Comparison of ENCODE assay signal across 19 mouse cellular contexts in the genomic region with DNA sequence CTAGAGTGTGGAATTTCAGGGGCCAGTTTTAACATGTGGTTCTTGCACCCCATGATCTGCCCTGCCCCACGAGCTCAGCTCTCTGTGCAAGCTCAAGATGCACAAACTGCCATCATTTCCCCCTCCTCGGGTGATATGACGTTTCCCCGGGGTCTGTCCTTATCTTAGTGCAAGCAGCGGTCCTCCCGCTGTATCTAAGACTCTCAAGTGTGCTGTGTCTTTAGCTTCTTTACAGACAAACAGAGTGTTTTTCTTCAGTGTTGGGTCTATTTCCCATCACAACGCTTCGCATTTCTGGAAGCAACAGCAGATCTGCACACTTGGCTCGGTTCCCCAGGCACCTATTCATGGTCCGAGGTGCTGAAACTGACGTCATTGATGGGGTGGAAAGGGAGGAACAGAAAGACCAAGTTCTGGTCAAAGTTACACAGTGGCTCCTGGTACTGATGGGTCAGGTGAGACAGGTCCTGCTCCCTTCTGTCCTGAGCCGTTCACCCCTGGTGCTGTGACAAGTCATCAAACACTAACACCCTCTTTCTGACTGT. TPM values are rescaled to one million over a fixed set of nuclear protein-coding genes. Genes with fewer than 3 reads are reported as not detected.
A peak's percentile ranks its signal among the peaks of the same experiment; 100 is the strongest.
DNase-seq lines count a peak whose midpoint lies in the region; ATAC-seq and TF ChIP-seq lines count a peak whose summit lies in the region.
"Had no signal": no experiment of that assay in that cellular context is flagged by ENCODE, and none has a peak within 500 bp of the region (broad histone marks: within the 10 kb centered on the region; RNA-seq: fewer than 3 reads in every experiment).

No protein-coding gene starts in this region.

- WGBS in midbrain, embryonic 11.5 days, result 82% methylated on average over 12 of the region's 12 CpGs
- WGBS in midbrain, embryonic 15.5 days, result 77% methylated on average over 12 of the region's 12 CpGs
- 14% methylated on average over 12 of the region's 12 CpGs for WGBS in cerebellum, adult 2 months
- 39% methylated on average over 12 of the region's 12 CpGs for WGBS in liver, embryonic 11.5 days

- ATAC-seq in midbrain, embryonic 11.5 days (ENCODE audit: low FRiP score), result no peak
- ATAC-seq in midbrain, embryonic 15.5 days (replicated peaks), result no peak
- peak; percentile 83 for ATAC-seq in liver, embryonic 11.5 days (replicated peaks; ENCODE audit: low FRiP score)
- ATAC-seq: activated CD4-positive, CD25-positive, alpha-beta regulatory T cell, adult 4 months had no signal

- H3K27me3 ChIP-seq in midbrain, embryonic 11.5 days (ENCODE audit: control insufficient read depth, insufficient read depth, low read length), result no peaks in the 10 kb centered on the region
- H3K27me3 ChIP-seq in midbrain, embryonic 15.5 days (replicated peaks), result no peaks in the 10 kb centered on the region
- no peaks in the 10 kb centered on the region for H3K27me3 ChIP-seq in cerebellum, adult 2 months (ENCODE audit: control insufficient read depth, insufficient read depth, low read length)
- no peaks in the 10 kb centered on the region for H3K27me3 ChIP-seq in liver, embryonic 11.5 days (replicated peaks; ENCODE audit: control insufficient read depth, insufficient read depth, low read length)
- H3K27me3 ChIP-seq: hindbrain, embryonic 15.5 days had no signal

- H3K4me3 ChIP-seq in midbrain, embryonic 11.5 days (ENCODE audit: low read depth, low read length), result no peak overlapping the region
- H3K4me3 ChIP-seq in midbrain, embryonic 15.5 days, result no peak overlapping the region
- peak overlapping the region; percentile 34 for H3K4me3 ChIP-seq in cerebellum, adult 2 months (replicated peaks; ENCODE audit: insufficient read depth, low read depth, low read length)
- H3K4me3 ChIP-seq in liver, embryonic 11.5 days (ENCODE audit: low read depth, low read length), result no peak overlapping the region
- H3K4me3 ChIP-seq: hindbrain, embryonic 15.5 days; layer of hippocampus, adult 2 months; limb, embryonic 12.5 days; megakaryocyte, embryonic 14.5 days had no signal

- no peak overlapping the region for H3K27ac ChIP-seq in midbrain, embryonic 11.5 days (ENCODE audit: low read depth, low read length)
- H3K27ac ChIP-seq in midbrain, embryonic 15.5 days, result no peak overlapping the region
- H3K27ac ChIP-seq in cerebellum, adult 2 months (ENCODE audit: insufficient read depth, low read length), result peak overlapping the region; percentile 90
- H3K27ac ChIP-seq in liver, embryonic 11.5 days (ENCODE audit: low read depth, low read length), result peak overlapping the region; percentile 59
- H3K27ac ChIP-seq: hindbrain, embryonic 15.5 days; layer of hippocampus, adult 2 months; limb, embryonic 12.5 days had no signal

- no peak for TF ChIP-seq POLR2A in cerebellum, adult 2 months (IDR thresholded peaks at IDR 0.05; ENCODE audit: borderline replicate concordance, insufficient read depth, low read length)

- DNase-seq in midbrain, embryonic 11.5 days (ENCODE audit: low spot score, missing footprints), result peak; percentile 26
- peak; percentile 76 to 82 for DNase-seq in cerebellum, adult 2 months
- peak; percentile 42 for DNase-seq in liver, embryonic 11.5 days (ENCODE audit: low spot score)
- no peak for DNase-seq in lung, postnatal 14 days
- no peak for DNase-seq in ovary, adult 18-20 months (ENCODE audit: low spot score)
- no peak for DNase-seq in adrenal gland, postnatal 14 days
- no peak for DNase-seq in adrenal gland, postnatal 36 days
- DNase-seq: thymus, adult 2 months had no signal

- H3K9me3 ChIP-seq in midbrain, embryonic 11.5 days (ENCODE audit: control insufficient read depth, low read length), result no peaks in the 10 kb centered on the region
- H3K9me3 ChIP-seq in midbrain, embryonic 15.5 days, result no peaks in the 10 kb centered on the region
- no peaks in the 10 kb centered on the region for H3K9me3 ChIP-seq in liver, embryonic 11.5 days (ENCODE audit: control insufficient read depth, low read length)
- H3K9me3 ChIP-seq: G1E; hindbrain, embryonic 15.5 days; limb, embryonic 12.5 days; megakaryocyte, embryonic 14.5 days had no signal

- no peaks in the 10 kb centered on the region for H3K36me3 ChIP-seq in midbrain, embryonic 11.5 days (ENCODE audit: control insufficient read depth, insufficient read depth, low read length)
- H3K36me3 ChIP-seq in midbrain, embryonic 15.5 days (replicated peaks), result no peaks in the 10 kb centered on the region
- no peaks in the 10 kb centered on the region for H3K36me3 ChIP-seq in liver, embryonic 11.5 days (ENCODE audit: control insufficient read depth, insufficient read depth, low read length)
- H3K36me3 ChIP-seq: G1E; hindbrain, embryonic 15.5 days; limb, embryonic 12.5 days had no signal

- H3K9ac ChIP-seq in midbrain, embryonic 11.5 days (ENCODE audit: low read length), result no peak overlapping the region
- H3K9ac ChIP-seq in midbrain, embryonic 15.5 days, result no peak overlapping the region
- H3K9ac ChIP-seq in liver, embryonic 11.5 days (ENCODE audit: low read depth, low read length), result peak overlapping the region; percentile 0; the same call in 1 of the 2 replicates
- H3K9ac ChIP-seq: hindbrain, embryonic 15.5 days; limb, embryonic 12.5 days had no signal

- H3K4me1 ChIP-seq in midbrain, embryonic 11.5 days (ENCODE audit: control insufficient read depth, insufficient read depth, low read length), result no peaks in the 10 kb centered on the region
- no peaks in the 10 kb centered on the region for H3K4me1 ChIP-seq in midbrain, embryonic 15.5 days
- peaks cover 64% of the 10 kb centered on the region for H3K4me1 ChIP-seq in cerebellum, adult 2 months (ENCODE audit: control insufficient read depth, insufficient read depth, low read length)
- peaks cover 3% of the 10 kb centered on the region; the same call in 1 of the 2 replicates for H3K4me1 ChIP-seq in liver, embryonic 11.5 days (replicated peaks; ENCODE audit: control insufficient read depth, insufficient read depth, low read length)
- H3K4me1 ChIP-seq: hindbrain, embryonic 15.5 days had no signal

- no peak for TF ChIP-seq CTCF in cerebellum, adult 2 months (IDR thresholded peaks at IDR 0.05; ENCODE audit: borderline replicate concordance, insufficient read depth, low read depth, low read length)

- no peak overlapping the region for H3K4me2 ChIP-seq in midbrain, embryonic 11.5 days
- H3K4me2 ChIP-seq in midbrain, embryonic 15.5 days, result no peak overlapping the region
- peak overlapping the region; percentile 51 for H3K4me2 ChIP-seq in liver, embryonic 11.5 days
- H3K4me2 ChIP-seq: hindbrain, embryonic 15.5 days; limb, embryonic 12.5 days had no signal

RNA-seq across cellular contexts. Expression of a gene that starts 18.3 kb away (rescaled TPM):
- polyA plus RNA-seq in midbrain, embryonic 11.5 days (2014; fragmentation: Nextera tagmentation; extraction: Ambion mirVana), result 0.75 and 1.0 TPM in 2 replicates
- polyA plus RNA-seq in midbrain, embryonic 15.5 days (2015; fragmentation: Nextera tagmentation; extraction: Ambion mirVana), result 4.7 and 6.1 TPM in 2 replicates
- polyA plus RNA-seq in cerebellum, adult 2 months (2012; rRNA removed), result 62.9 and 69.5 TPM in 2 replicates
- polyA plus RNA-seq in liver, embryonic 11.5 days (2014; fragmentation: Nextera tagmentation; extraction: Ambion mirVana), result 0.22 TPM in 1 of 2 replicates, not detected in the other
- total RNA-seq in adrenal gland, postnatal 14 days (2021), result 0.44 and 1.6 TPM in 2 replicates
- total RNA-seq in adrenal gland, postnatal 36 days (2021), result under 1 TPM; 0.36 to 0.60 TPM
- polyA plus RNA-seq: G1E had no signal

RNA-seq across cellular contexts. Expression of a gene that starts 18.4 kb away (rescaled TPM):
- polyA plus RNA-seq in midbrain, embryonic 11.5 days (2014; fragmentation: Nextera tagmentation; extraction: Ambion mirVana), result 0.16 TPM in 1 of 2 replicates, not detected in the other
- 0.10 and 0.28 TPM in 2 replicates for polyA plus RNA-seq in midbrain, embryonic 15.5 days (2015; fragmentation: Nextera tagmentation; extraction: Ambion mirVana)
- polyA plus RNA-seq in cerebellum, adult 2 months (2012; rRNA removed), result 1.4 and 1.7 TPM in 2 replicates
- not detected in 2 replicates for polyA plus RNA-seq in liver, embryonic 11.5 days (2014; fragmentation: Nextera tagmentation; extraction: Ambion mirVana)
- total RNA-seq in adrenal gland, postnatal 14 days (2021), result not detected in 2 replicates
- not detected for total RNA-seq in adrenal gland, postnatal 36 days (2021)
- total RNA-seq: G1E had no signal
- polyA plus RNA-seq: activated CD4-positive, CD25-positive, alpha-beta regulatory T cell, adult 4 months; forebrain, embryonic 11.5 days; G1E; heart, postnatal 0 days; hindbrain, embryonic 15.5 days; kidney, embryonic 14.5 days; limb, embryonic 12.5 days; stomach, embryonic 14.5 days; thymus, adult 2 months had no signal

Comparison
In these comparisons a context has a peak if more than half of its experiments do, and no peak if none do; other contexts are left out.
1. DNase-seq: peak in midbrain, embryonic 11.5 days (single experiment), cerebellum, adult 2 months (2 of 2) and liver, embryonic 11.5 days (single experiment); none in lung, postnatal 14 days (single experiment), ovary, adult 18-20 months (single experiment), adrenal gland, postnatal 14 days (single experiment) and adrenal gland, postnatal 36 days (0 of 2).
2. H3K27ac ChIP-seq: peak in cerebellum, adult 2 months (single experiment) and liver, embryonic 11.5 days (single experiment); none in midbrain, embryonic 11.5 days (single experiment) and midbrain, embryonic 15.5 days (single experiment).